In the genomic region with DNA sequence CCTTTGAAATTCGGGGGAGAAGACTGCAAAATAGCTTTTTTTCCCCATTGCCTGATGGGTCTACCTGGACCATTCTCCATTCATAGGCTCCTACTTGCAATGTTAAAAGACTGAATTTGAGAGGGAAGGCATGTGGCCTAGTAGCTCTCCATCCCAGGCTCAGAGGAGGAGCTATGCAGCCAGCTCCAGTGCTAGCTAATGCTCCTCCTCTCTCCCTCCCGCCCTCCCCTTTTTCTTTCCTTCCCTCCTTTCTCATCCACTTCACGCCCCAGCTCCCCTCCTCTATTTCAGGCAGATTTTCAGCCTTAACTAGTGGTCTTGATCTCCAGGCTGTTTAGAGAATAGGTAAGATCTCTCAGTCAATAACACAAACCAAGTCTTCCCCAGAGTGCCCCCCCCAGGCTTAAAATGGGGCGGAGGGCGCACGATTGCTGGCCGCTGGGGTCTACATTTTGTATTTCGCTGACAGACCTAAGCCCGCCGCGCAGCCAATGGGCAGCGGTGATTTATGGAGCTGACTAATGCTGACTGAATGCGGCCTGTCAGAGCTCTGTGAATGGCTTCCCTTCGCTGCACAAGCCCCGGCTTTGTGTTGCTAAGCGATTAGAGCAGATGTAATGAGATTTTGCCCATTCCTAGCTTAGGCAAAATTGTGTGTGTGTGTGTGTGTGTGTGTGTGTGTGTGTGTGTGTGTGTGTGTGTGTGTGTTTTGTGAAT, we compare ENCODE assay signal across 10 mouse cellular contexts. TPM values are rescaled to one million over a fixed set of nuclear protein-coding genes. Genes with fewer than 3 reads are reported as not detected.
DNase-seq lines count a peak whose midpoint lies in the region; ATAC-seq and TF ChIP-seq lines count a peak whose summit lies in the region.
"Had no signal": no experiment of that assay in that cellular context is flagged by ENCODE, and none has a peak within 500 bp of the region (broad histone marks: within the 10 kb centered on the region; RNA-seq: fewer than 3 reads in every experiment).

No protein-coding gene starts in this region.

- intact Hi-C loops in left cerebral cortex, adult 2 months (cut with DNase I) = loop anchor here (5.0 kb wide), 2 partner anchors 156 to 711 kb away; a partner anchor contains a TSS

- H3K27me3 ChIP-seq in hindbrain, embryonic 16.5 days (replicated peaks; ENCODE audit: control insufficient read depth, insufficient read depth, low read length) = no peaks in the 10 kb centered on the region

- peak overlapping the region; percentile 57 for H3K9ac ChIP-seq in hindbrain, embryonic 16.5 days (ENCODE audit: low read depth, low read length)

- peak in 1 of 2 experiments; percentile 30 for DNase-seq in left cerebral cortex, adult 2 months (ENCODE audit: extremely low spot score in 1 of 2, low spot score in 2 of 2)
- no peak for DNase-seq in left cerebral cortex, adult 9 months (ENCODE audit: low spot score in 2 of 2)
- DNase-seq in embryo, embryonic 10.5 days (ENCODE audit: low spot score) = peak; percentile 92
- DNase-seq in neural tube, embryonic 10.5 days (ENCODE audit: extremely low spot score, low spot score) = peak; percentile 84
- DNase-seq in thymus, postnatal 25 days = no peak
- DNase-seq in urinary bladder, postnatal 4 days (ENCODE audit: low spot score in 2 of 2) = no peak
- no peak for DNase-seq in yolk sac, embryonic 10.5 days (ENCODE audit: low spot score)

- peaks cover 31% of the 10 kb centered on the region for H3K4me1 ChIP-seq in hindbrain, embryonic 16.5 days (ENCODE audit: control insufficient read depth, insufficient read depth, low read depth, low read length)

- no peak overlapping the region for H3K4me3 ChIP-seq in left cerebral cortex, adult 2 months
- peak overlapping the region; percentile 29 for H3K4me3 ChIP-seq in hindbrain, embryonic 16.5 days (ENCODE audit: low read length)

- H3K9me3 ChIP-seq in hindbrain, embryonic 16.5 days (ENCODE audit: control insufficient read depth, low read length) = no peaks in the 10 kb centered on the region

- peak overlapping the region; percentile 59; the same call in 1 of the 2 replicates for H3K27ac ChIP-seq in left cerebral cortex, adult 2 months
- H3K27ac ChIP-seq in hindbrain, embryonic 16.5 days (ENCODE audit: low read depth, low read length) = peak overlapping the region; percentile 79

- H3K36me3 ChIP-seq in hindbrain, embryonic 16.5 days (ENCODE audit: control insufficient read depth, insufficient read depth, low read length) = no peaks in the 10 kb centered on the region

- peak; percentile 75 for ATAC-seq in hindbrain, embryonic 16.5 days

- WGBS in hindbrain, embryonic 16.5 days = under 1% methylated on average over 16 of the region's 16 CpGs

- TF ChIP-seq CTCF in left cerebral cortex, adult 2 months (IDR thresholded peaks at IDR 0.05) = no peak

- H3K4me2 ChIP-seq in hindbrain, embryonic 16.5 days (ENCODE audit: low read length) = peak overlapping the region; percentile 62

RNA-seq across cellular contexts. Expression of a gene that starts 4.9 kb away (rescaled TPM):
- 1 to 10 TPM; 6.1 to 6.2 TPM for total RNA-seq in left cerebral cortex, adult 2 months (2021)
- polyA plus RNA-seq in hindbrain, embryonic 16.5 days (2015; fragmentation: Nextera tagmentation; extraction: Ambion mirVana) = 6.3 and 9.6 TPM in 2 replicates
- polyA plus RNA-seq: spleen, adult 2 months had no signal

RNA-seq across cellular contexts. Expression of a gene that starts 33.0 kb away (rescaled TPM):
- under 1 TPM in 1 of 2 experiments, not detected in 1; 0.23 TPM for total RNA-seq in left cerebral cortex, adult 2 months (2021)
- 0.10 TPM in 1 of 2 replicates, not detected in the other for polyA plus RNA-seq in hindbrain, embryonic 16.5 days (2015; fragmentation: Nextera tagmentation; extraction: Ambion mirVana)
- total RNA-seq: layer of hippocampus, adult 8-10 months had no signal

Comparison
In these comparisons a context has a peak if more than half of its experiments do, and no peak if none do; other contexts are left out.
1. DNase-seq: peak in embryo, embryonic 10.5 days (single experiment) and neural tube, embryonic 10.5 days (single experiment); none in left cerebral cortex, adult 9 months (0 of 2), thymus, postnatal 25 days (single experiment), urinary bladder, postnatal 4 days (0 of 2) and yolk sac, embryonic 10.5 days (single experiment).